Mouse (Mus musculus): ENCODE measurements around the gene Atp12a. TPM values are rescaled to one million over a fixed set of nuclear protein-coding genes. Genes with fewer than 3 reads are reported as not detected.

The Atp12a gene
- total and polyA plus RNA-seq, 3 experiments = 0.11 TPM; not detected in 2

- Histone ChIP-seq H3K9me3 (replicated peaks) (no peaks in the 10 kb centered on the region), H3K4me1 (ENCODE audit: insufficient read depth, low read depth, low read length) (no peaks in the 10 kb centered on the region), H3K36me3 (replicated peaks) (no peaks in the 10 kb centered on the region), H3K4me3 (ENCODE audit: low read depth, low read length) (no peak overlapping the region), H3K27me3 (ENCODE audit: insufficient read depth, low read length) (peaks cover 2% of the 10 kb centered on the region)
- DNase-seq (ENCODE audit: low spot score) = no peak
- no peak for ATAC-seq (ENCODE audit: extremely low read depth, insufficient number of reproducible peaks, low FRiP score, poor library complexity, severe bottlenecking)
- TF ChIP-seq CTCF (IDR thresholded peaks at IDR 0.05; ENCODE audit: low read depth, low read length) = no peak
- TF ChIP-seq GATA2 (IDR thresholded peaks at IDR 0.05; ENCODE audit: borderline replicate concordance, low read depth, low read length) = no peak
- no peak for TF ChIP-seq POLR2AphosphoS5 (IDR thresholded peaks at IDR 0.05; ENCODE audit: insufficient replicate concordance, low read depth, low read length)
- TF ChIP-seq TAL1 (conservative IDR thresholded peaks at IDR 0.05; ENCODE audit: low read depth, low read length) = no peak
Observed at GRCm38 (mm10) chr14:56382366-56382765, 17.5 kb downstream of the Atp12a start.

- DNase-seq (ENCODE audit: low spot score) = no peak
- H3K4me3 ChIP-seq (ENCODE audit: low read depth, low read length) = no peak overlapping the region
- no peaks in the 10 kb centered on the region for H3K36me3 ChIP-seq (replicated peaks)
- no peaks in the 10 kb centered on the region for H3K4me1 ChIP-seq (ENCODE audit: insufficient read depth, low read depth, low read length)
- no peak for TF ChIP-seq TAL1 (conservative IDR thresholded peaks at IDR 0.05; ENCODE audit: low read depth, low read length)
- no peak for TF ChIP-seq GATA1 (IDR thresholded peaks at IDR 0.05; ENCODE audit: borderline replicate concordance, low read length)
- no peak for TF ChIP-seq POLR2AphosphoS5 (IDR thresholded peaks at IDR 0.05; ENCODE audit: insufficient replicate concordance, low read depth, low read length)
- TF ChIP-seq GATA2 (IDR thresholded peaks at IDR 0.05; ENCODE audit: borderline replicate concordance, low read depth, low read length) = no peak
- no peak for TF ChIP-seq CTCF (IDR thresholded peaks at IDR 0.05; ENCODE audit: low read depth, low read length)
- H3K27me3 ChIP-seq (ENCODE audit: insufficient read depth, low read length) = peaks cover 11% of the 10 kb centered on the region
- no peaks in the 10 kb centered on the region for H3K9me3 ChIP-seq (replicated peaks)
- no peak for ATAC-seq (ENCODE audit: extremely low read depth, insufficient number of reproducible peaks, low FRiP score, poor library complexity, severe bottlenecking)
Observed at GRCm38 (mm10) chr14:56390247-56390646, 25.4 kb downstream of the Atp12a start.

DNA sequence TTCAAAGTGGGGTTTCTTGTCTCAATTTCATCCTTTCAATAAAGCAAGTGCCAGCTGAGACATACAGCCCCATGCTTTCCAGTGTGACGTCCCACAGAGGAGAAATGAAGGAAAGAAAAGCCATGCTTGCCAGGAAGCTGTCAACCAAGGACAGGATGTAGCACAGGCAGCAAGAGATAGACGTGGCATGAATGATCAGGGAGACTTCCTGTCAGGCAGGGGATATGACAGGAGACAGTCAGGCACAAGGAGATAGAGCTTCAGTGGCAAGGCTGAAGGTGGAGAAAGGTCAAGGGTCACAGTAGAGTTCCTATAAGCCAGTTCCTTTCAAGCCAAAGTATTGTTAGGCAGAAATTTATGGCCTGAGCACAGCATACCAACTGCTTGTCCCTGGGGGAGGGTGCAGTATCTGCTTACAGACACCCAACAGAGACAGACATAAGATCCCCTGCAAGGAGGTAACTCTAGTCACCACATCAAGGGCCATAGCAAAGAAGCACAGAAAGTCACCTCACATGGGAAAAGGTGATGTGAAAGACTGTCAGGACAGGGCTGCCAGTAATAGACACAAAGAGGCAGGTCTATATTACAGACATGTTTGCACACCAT lies 28.9 kb downstream of the Atp12a start:
- Histone ChIP-seq H3K4me3 (ENCODE audit: low read depth, low read length) (no peak overlapping the region), H3K4me1 (ENCODE audit: insufficient read depth, low read depth, low read length) (no peaks in the 10 kb centered on the region), H3K27me3 (ENCODE audit: insufficient read depth, low read length) (peaks cover 16% of the 10 kb centered on the region), H3K36me3 (replicated peaks) (no peaks in the 10 kb centered on the region), H3K9me3 (replicated peaks) (no peaks in the 10 kb centered on the region)
- no peak for ATAC-seq (ENCODE audit: extremely low read depth, insufficient number of reproducible peaks, low FRiP score, poor library complexity, severe bottlenecking)
- no peak for DNase-seq (ENCODE audit: low spot score)
- TF ChIP-seq CTCF (IDR thresholded peaks at IDR 0.05; ENCODE audit: low read depth, low read length) = no peak
- TF ChIP-seq GATA1 (IDR thresholded peaks at IDR 0.05; ENCODE audit: borderline replicate concordance, low read length) = no peak
- no peak for TF ChIP-seq POLR2AphosphoS5 (IDR thresholded peaks at IDR 0.05; ENCODE audit: insufficient replicate concordance, low read depth, low read length)
- TF ChIP-seq GATA2 (IDR thresholded peaks at IDR 0.05; ENCODE audit: borderline replicate concordance, low read depth, low read length) = no peak
- no peak for TF ChIP-seq TAL1 (conservative IDR thresholded peaks at IDR 0.05; ENCODE audit: low read depth, low read length)

DNA sequence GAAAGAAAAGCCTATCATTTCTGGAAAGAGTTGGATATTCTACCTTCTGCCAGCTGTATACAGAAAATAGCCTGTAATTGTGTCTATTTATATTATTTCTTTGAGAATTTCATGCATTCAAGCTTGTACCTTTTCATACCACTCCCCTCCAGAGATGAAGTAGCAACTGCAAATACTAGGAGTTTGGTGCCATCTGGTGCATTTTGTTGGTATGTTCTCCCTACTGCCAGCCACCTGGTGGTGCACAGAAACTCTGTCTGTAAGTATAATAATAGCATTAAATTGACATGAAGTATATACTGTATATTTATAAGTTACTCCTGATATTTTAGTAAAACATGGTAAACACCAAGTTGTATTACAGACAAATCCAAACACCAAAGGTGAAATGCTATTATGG lies 33.1 kb downstream of the Atp12a start:
- Histone ChIP-seq H3K4me3 (ENCODE audit: low read depth, low read length) (no peak overlapping the region), H3K4me1 (ENCODE audit: insufficient read depth, low read depth, low read length) (no peaks in the 10 kb centered on the region), H3K27me3 (ENCODE audit: insufficient read depth, low read length) (peaks cover 12% of the 10 kb centered on the region; the same call in 1 of the 2 replicates), H3K36me3 (replicated peaks) (no peaks in the 10 kb centered on the region), H3K9me3 (replicated peaks) (no peaks in the 10 kb centered on the region)
- DNase-seq (ENCODE audit: low spot score) (no peak), ATAC-seq (ENCODE audit: extremely low read depth, insufficient number of reproducible peaks, low FRiP score, poor library complexity, severe bottlenecking) (no peak)
- TF ChIP-seq CTCF (IDR thresholded peaks at IDR 0.05; ENCODE audit: low read depth, low read length) (no peak), POLR2AphosphoS5 (IDR thresholded peaks at IDR 0.05; ENCODE audit: insufficient replicate concordance, low read depth, low read length) (no peak), GATA1 (IDR thresholded peaks at IDR 0.05; ENCODE audit: borderline replicate concordance, low read length) (no peak), TAL1 (conservative IDR thresholded peaks at IDR 0.05; ENCODE audit: low read depth, low read length) (no peak), GATA2 (IDR thresholded peaks at IDR 0.05; ENCODE audit: borderline replicate concordance, low read depth, low read length) (no peak)

GRCm38 (mm10) chr14:56402311-56403071 lies 37.6 kb downstream of the Atp12a start, which contains the start of gene Rnf17:
Gene Rnf17 (plus strand): TSS chr14:56402581.
- ATAC-seq (ENCODE audit: extremely low read depth, insufficient number of reproducible peaks, low FRiP score, poor library complexity, severe bottlenecking) = no peak
- TF ChIP-seq POLR2AphosphoS5 (IDR thresholded peaks at IDR 0.05; ENCODE audit: insufficient replicate concordance, low read depth, low read length) (no peak), GATA1 (IDR thresholded peaks at IDR 0.05; ENCODE audit: borderline replicate concordance, low read length) (no peak), GATA2 (IDR thresholded peaks at IDR 0.05; ENCODE audit: borderline replicate concordance, low read depth, low read length) (no peak), TAL1 (conservative IDR thresholded peaks at IDR 0.05; ENCODE audit: low read depth, low read length) (no peak), CTCF (IDR thresholded peaks at IDR 0.05; ENCODE audit: low read depth, low read length) (no peak)
- H3K36me3 ChIP-seq (replicated peaks) = no peaks in the 10 kb centered on the region
- DNase-seq (ENCODE audit: low spot score) = no peak
- H3K4me3 ChIP-seq (ENCODE audit: low read depth, low read length) = no peak within 1 kb of the TSS
- H3K4me1 ChIP-seq (ENCODE audit: insufficient read depth, low read depth, low read length) = no peaks in the 10 kb centered on the region
- H3K9me3 ChIP-seq (replicated peaks) = no peaks in the 10 kb centered on the region
- peaks cover 4% of the 10 kb centered on the region; the same call in 1 of the 2 replicates for H3K27me3 ChIP-seq (ENCODE audit: insufficient read depth, low read length)

GRCm38 (mm10) chr14:56403072-56403375 lies 38.2 kb downstream of the Atp12a start:
- Histone ChIP-seq H3K4me1 (ENCODE audit: insufficient read depth, low read depth, low read length) (no peaks in the 10 kb centered on the region), H3K27me3 (ENCODE audit: insufficient read depth, low read length) (peaks cover 4% of the 10 kb centered on the region; the same call in 1 of the 2 replicates), H3K4me3 (ENCODE audit: low read depth, low read length) (no peak overlapping the region), H3K36me3 (replicated peaks) (no peaks in the 10 kb centered on the region), H3K9me3 (replicated peaks) (no peaks in the 10 kb centered on the region)
- TF ChIP-seq GATA2 (IDR thresholded peaks at IDR 0.05; ENCODE audit: borderline replicate concordance, low read depth, low read length) = no peak
- TF ChIP-seq TAL1 (conservative IDR thresholded peaks at IDR 0.05; ENCODE audit: low read depth, low read length) = no peak
- TF ChIP-seq POLR2AphosphoS5 (IDR thresholded peaks at IDR 0.05; ENCODE audit: insufficient replicate concordance, low read depth, low read length) = no peak
- no peak for TF ChIP-seq GATA1 (IDR thresholded peaks at IDR 0.05; ENCODE audit: borderline replicate concordance, low read length)
- no peak for TF ChIP-seq CTCF (IDR thresholded peaks at IDR 0.05; ENCODE audit: low read depth, low read length)
- no peak for ATAC-seq (ENCODE audit: extremely low read depth, insufficient number of reproducible peaks, low FRiP score, poor library complexity, severe bottlenecking)
- DNase-seq (ENCODE audit: low spot score) = no peak

Other genes with a start within 250 kb of the Atp12a start
- not detected in 2 replicates for gene Gzme, start 244.4 kb upstream of the Atp12a start, total RNA-seq (2014; fragmentation: Nextera tagmentation)
- not detected in 2 replicates for gene Gzme, start 244.4 kb upstream of the Atp12a start, total RNA-seq (2017)
- not detected in 2 replicates for gene Gzme, start 244.4 kb upstream of the Atp12a start, polyA plus RNA-seq (2012)
- not detected in 2 replicates for gene Gzmd, start 232.5 kb upstream of the Atp12a start, total RNA-seq (2014; fragmentation: Nextera tagmentation)
- not detected in 2 replicates for gene Gzmd, start 232.5 kb upstream of the Atp12a start, total RNA-seq (2017)
- not detected in 2 replicates for gene Gzmd, start 232.5 kb upstream of the Atp12a start, polyA plus RNA-seq (2012)
- not detected in 2 replicates for gene Gzmg, start 205.5 kb upstream of the Atp12a start, total RNA-seq (2014; fragmentation: Nextera tagmentation)
- gene Gzmg, start 205.5 kb upstream of the Atp12a start, total RNA-seq (2017) = not detected in 2 replicates
- not detected in 2 replicates for gene Gzmg, start 205.5 kb upstream of the Atp12a start, polyA plus RNA-seq (2012)
- gene Gzmn, start 190.5 kb upstream of the Atp12a start, total RNA-seq (2014; fragmentation: Nextera tagmentation) = not detected in 2 replicates
- gene Gzmn, start 190.5 kb upstream of the Atp12a start, total RNA-seq (2017) = 0.12 TPM in 1 of 2 replicates, not detected in the other
- gene Gzmn, start 190.5 kb upstream of the Atp12a start, polyA plus RNA-seq (2012) = not detected in 2 replicates
- gene Gzmf, start 153.7 kb upstream of the Atp12a start, total RNA-seq (2014; fragmentation: Nextera tagmentation) = not detected in 2 replicates
- 0.11 and 0.12 TPM in 2 replicates for gene Gzmf, start 153.7 kb upstream of the Atp12a start, total RNA-seq (2017)
- gene Gzmf, start 153.7 kb upstream of the Atp12a start, polyA plus RNA-seq (2012) = not detected in 2 replicates
- not detected in 2 replicates for gene Gzmc, start 130.4 kb upstream of the Atp12a start, total RNA-seq (2014; fragmentation: Nextera tagmentation)
- not detected in 2 replicates for gene Gzmc, start 130.4 kb upstream of the Atp12a start, total RNA-seq (2017)
- not detected in 2 replicates for gene Gzmc, start 130.4 kb upstream of the Atp12a start, polyA plus RNA-seq (2012)
- gene Gzmb, start 102.8 kb upstream of the Atp12a start, total RNA-seq (2014; fragmentation: Nextera tagmentation) = 42.7 and 44.6 TPM in 2 replicates
- gene Gzmb, start 102.8 kb upstream of the Atp12a start, total RNA-seq (2017) = 28.5 and 30.8 TPM in 2 replicates
- 0.39 and 1.1 TPM in 2 replicates for gene Gzmb, start 102.8 kb upstream of the Atp12a start, polyA plus RNA-seq (2012)
- gene Rnf17, start 37.5 kb downstream of the Atp12a start, total RNA-seq (2014; fragmentation: Nextera tagmentation) = not detected in 2 replicates
- gene Rnf17, start 37.5 kb downstream of the Atp12a start, total RNA-seq (2017) = 0.06 and 0.16 TPM in 2 replicates
- gene Rnf17, start 37.5 kb downstream of the Atp12a start, polyA plus RNA-seq (2012) = not detected in 2 replicates
- 13.0 and 17.4 TPM in 2 replicates for gene Cenpj, start 210.4 kb downstream of the Atp12a start, total RNA-seq (2014; fragmentation: Nextera tagmentation)
- gene Cenpj, start 210.4 kb downstream of the Atp12a start, total RNA-seq (2017) = 13.7 and 18.8 TPM in 2 replicates
- 0.34 and 0.48 TPM in 2 replicates for gene Cenpj, start 210.4 kb downstream of the Atp12a start, polyA plus RNA-seq (2012)
- 29.1 and 30.8 TPM in 2 replicates for gene Parp4, start 210.6 kb downstream of the Atp12a start, total RNA-seq (2014; fragmentation: Nextera tagmentation)
- gene Parp4, start 210.6 kb downstream of the Atp12a start, total RNA-seq (2017) = 6.9 TPM in 2 replicates
- gene Parp4, start 210.6 kb downstream of the Atp12a start, polyA plus RNA-seq (2012) = 1.2 and 1.4 TPM in 2 replicates

All from G1E (cell line).